Mouse (Mus musculus): ENCODE measurements around the gene Glod4. TPM values are rescaled to one million over a fixed set of nuclear protein-coding genes. Genes with fewer than 3 reads are reported as not detected.

Gene Glod4
- polyA plus RNA-seq (2015; fragmentation: Nextera tagmentation; extraction: Ambion mirVana): 85.9 and 99.6 TPM in 2 replicates

- 0 out of 2 replicates have a peak within 1 kb of the TSS, but pooled peaks have one; percentile 2 for H3K27ac ChIP-seq (ENCODE audit: low read length)
- peak within 1 kb of the TSS; percentile 80 for H3K4me2 ChIP-seq (replicated peaks; ENCODE audit: low read depth, low read length)
- WGBS: under 1% methylated on average over 61 of the region's 61 CpGs
- peak; percentile 95 for ATAC-seq
- H3K27me3 ChIP-seq (replicated peaks; ENCODE audit: insufficient read depth, low read length): no peaks in the 10 kb centered on the region
- H3K9ac ChIP-seq (replicated peaks; ENCODE audit: low read depth): peak within 1 kb of the TSS; percentile 65
- H3K4me3 ChIP-seq (ENCODE audit: low read depth, low read length): peak within 1 kb of the TSS; percentile 63
- 0 out of 2 replicates have a peak, but pooled peaks cover 9% of the 10 kb centered on the region for H3K36me3 ChIP-seq (ENCODE audit: insufficient read depth, low read length)
- H3K9me3 ChIP-seq (ENCODE audit: low read length): no peaks in the 10 kb centered on the region
- no peaks in the 10 kb centered on the region for H3K4me1 ChIP-seq (ENCODE audit: insufficient read depth, low read depth, low read length)
- TF ChIP-seq EP300 (IDR thresholded peaks at IDR 0.05): no peak
- no peak for TF ChIP-seq CTCF (IDR thresholded peaks at IDR 0.05)
- DNase-seq (ENCODE audit: low spot score): peak; percentile 95
These were observed at the start of gene Glod4, which contains the start of gene Mrm3 for GRCm38 (mm10) chr11:76242901-76243810. Gene Glod4 (minus strand): TSS chr11:76243725. Gene Mrm3 (plus strand): TSS chr11:76243715.

GRCm38 (mm10) chr11:76292831-76293230 lies 49.3 kb upstream of the Glod4 start:
- no peaks in the 10 kb centered on the region for H3K27me3 ChIP-seq (replicated peaks; ENCODE audit: insufficient read depth, low read length)

GRCm38 (mm10) chr11:76292398-76292797 lies 48.9 kb upstream of the Glod4 start:
- WGBS: 11% methylated on average over 15 of the region's 15 CpGs
- no peaks in the 10 kb centered on the region for H3K9me3 ChIP-seq (ENCODE audit: low read length)
- TF ChIP-seq CTCF (IDR thresholded peaks at IDR 0.05): no peak
- TF ChIP-seq EP300 (IDR thresholded peaks at IDR 0.05): no peak; the same call in 1 of the 2 replicates
- peak; percentile 90 for DNase-seq (ENCODE audit: low spot score)
- H3K4me1 ChIP-seq (ENCODE audit: insufficient read depth, low read depth, low read length): peaks cover 8% of the 10 kb centered on the region; the same call in 1 of the 2 replicates
- ATAC-seq: peak; percentile 42
- H3K36me3 ChIP-seq (ENCODE audit: insufficient read depth, low read length): no peaks in the 10 kb centered on the region
- H3K27me3 ChIP-seq (replicated peaks; ENCODE audit: insufficient read depth, low read length): no peaks in the 10 kb centered on the region
- 0 out of 2 replicates have a peak overlapping the region, but pooled peaks have one; percentile 8 for H3K4me3 ChIP-seq (ENCODE audit: low read depth, low read length)
- peak overlapping the region; percentile 46 for H3K4me2 ChIP-seq (replicated peaks; ENCODE audit: low read depth, low read length)
- H3K9ac ChIP-seq (replicated peaks; ENCODE audit: low read depth): no peak overlapping the region
- peak overlapping the region; percentile 65 for H3K27ac ChIP-seq (ENCODE audit: low read length)

More at GRCm38 (mm10) chr11:76292831-76293230, 49.3 kb upstream of the Glod4 start:
- peak; percentile 47 for DNase-seq (ENCODE audit: low spot score)
- Histone ChIP-seq H3K9ac (replicated peaks; ENCODE audit: low read depth) (no peak overlapping the region), H3K4me1 (ENCODE audit: insufficient read depth, low read depth, low read length) (peaks cover 8% of the 10 kb centered on the region; the same call in 1 of the 2 replicates), H3K4me2 (replicated peaks; ENCODE audit: low read depth, low read length) (peak overlapping the region; percentile 46), H3K4me3 (ENCODE audit: low read depth, low read length) (0 out of 2 replicates have a peak overlapping the region, but pooled peaks have one; percentile 8), H3K36me3 (ENCODE audit: insufficient read depth, low read length) (no peaks in the 10 kb centered on the region), H3K27ac (ENCODE audit: low read length) (peak overlapping the region; percentile 65), H3K9me3 (ENCODE audit: low read length) (no peaks in the 10 kb centered on the region)
- no peak for TF ChIP-seq CTCF (IDR thresholded peaks at IDR 0.05)
- peak; percentile 44; the same call in 1 of the 2 replicates for TF ChIP-seq EP300 (IDR thresholded peaks at IDR 0.05)
- WGBS: 48% methylated on average over 6 of the region's 6 CpGs
- ATAC-seq: peak; percentile 52

GRCm38 (mm10) chr11:76291960-76292359 lies 48.4 kb upstream of the Glod4 start:
- Histone ChIP-seq H3K27ac (ENCODE audit: low read length) (peak overlapping the region; percentile 65), H3K4me3 (ENCODE audit: low read depth, low read length) (no peak overlapping the region), H3K36me3 (ENCODE audit: insufficient read depth, low read length) (no peaks in the 10 kb centered on the region), H3K9me3 (ENCODE audit: low read length) (no peaks in the 10 kb centered on the region), H3K4me1 (ENCODE audit: insufficient read depth, low read depth, low read length) (peaks cover 8% of the 10 kb centered on the region; the same call in 1 of the 2 replicates), H3K9ac (replicated peaks; ENCODE audit: low read depth) (no peak overlapping the region), H3K27me3 (replicated peaks; ENCODE audit: insufficient read depth, low read length) (no peaks in the 10 kb centered on the region), H3K4me2 (replicated peaks; ENCODE audit: low read depth, low read length) (peak overlapping the region; percentile 46)
- WGBS: 52% methylated on average over 4 of the region's 4 CpGs
- no peak for TF ChIP-seq EP300 (IDR thresholded peaks at IDR 0.05)
- TF ChIP-seq CTCF (IDR thresholded peaks at IDR 0.05): no peak
- DNase-seq (ENCODE audit: low spot score) (no peak), ATAC-seq (peak; percentile 48)

- H3K36me3 ChIP-seq (ENCODE audit: insufficient read depth, low read length): no peaks in the 10 kb centered on the region
- H3K9ac ChIP-seq (replicated peaks; ENCODE audit: low read depth): no peak overlapping the region
- TF ChIP-seq CTCF (IDR thresholded peaks at IDR 0.05): no peak
- no peak for TF ChIP-seq EP300 (IDR thresholded peaks at IDR 0.05)
- 44% methylated on average over 11 of the region's 11 CpGs for WGBS
- no peak overlapping the region for H3K27ac ChIP-seq (ENCODE audit: low read length)
- H3K4me3 ChIP-seq (ENCODE audit: low read depth, low read length): no peak overlapping the region
- no peaks in the 10 kb centered on the region for H3K27me3 ChIP-seq (replicated peaks; ENCODE audit: insufficient read depth, low read length)
- no peaks in the 10 kb centered on the region for H3K9me3 ChIP-seq (ENCODE audit: low read length)
- H3K4me2 ChIP-seq (replicated peaks; ENCODE audit: low read depth, low read length): no peak overlapping the region
- H3K4me1 ChIP-seq (ENCODE audit: insufficient read depth, low read depth, low read length): peaks cover 8% of the 10 kb centered on the region; the same call in 1 of the 2 replicates
- ATAC-seq: no peak
- no peak for DNase-seq (ENCODE audit: low spot score)
These were observed 46.8 kb upstream of the Glod4 start for GRCm38 (mm10) chr11:76290367-76290766.

- no peak for TF ChIP-seq EP300 (IDR thresholded peaks at IDR 0.05)
- TF ChIP-seq CTCF (IDR thresholded peaks at IDR 0.05): no peak
- H3K4me2 ChIP-seq (replicated peaks; ENCODE audit: low read depth, low read length): no peak overlapping the region
- no peaks in the 10 kb centered on the region for H3K9me3 ChIP-seq (ENCODE audit: low read length)
- H3K27ac ChIP-seq (ENCODE audit: low read length): no peak overlapping the region
- peaks cover 8% of the 10 kb centered on the region; the same call in 1 of the 2 replicates for H3K4me1 ChIP-seq (ENCODE audit: insufficient read depth, low read depth, low read length)
- H3K36me3 ChIP-seq (ENCODE audit: insufficient read depth, low read length): no peaks in the 10 kb centered on the region
- 83% methylated on average over 6 of the region's 6 CpGs for WGBS
- H3K4me3 ChIP-seq (ENCODE audit: low read depth, low read length): no peak overlapping the region
- no peaks in the 10 kb centered on the region for H3K27me3 ChIP-seq (replicated peaks; ENCODE audit: insufficient read depth, low read length)
- DNase-seq (ENCODE audit: low spot score) (no peak), ATAC-seq (no peak)
- H3K9ac ChIP-seq (replicated peaks; ENCODE audit: low read depth): no peak overlapping the region
These were observed 45.1 kb upstream of the Glod4 start for GRCm38 (mm10) chr11:76288645-76289044.
